Mouse (Mus musculus): ENCODE results near the gene Hrnr. TPM values are rescaled to one million over a fixed set of nuclear protein-coding genes. Genes with fewer than 3 reads are reported as not detected.

Gene Hrnr
- polyA plus RNA-seq, 1 experiment, result not detected

DNA sequence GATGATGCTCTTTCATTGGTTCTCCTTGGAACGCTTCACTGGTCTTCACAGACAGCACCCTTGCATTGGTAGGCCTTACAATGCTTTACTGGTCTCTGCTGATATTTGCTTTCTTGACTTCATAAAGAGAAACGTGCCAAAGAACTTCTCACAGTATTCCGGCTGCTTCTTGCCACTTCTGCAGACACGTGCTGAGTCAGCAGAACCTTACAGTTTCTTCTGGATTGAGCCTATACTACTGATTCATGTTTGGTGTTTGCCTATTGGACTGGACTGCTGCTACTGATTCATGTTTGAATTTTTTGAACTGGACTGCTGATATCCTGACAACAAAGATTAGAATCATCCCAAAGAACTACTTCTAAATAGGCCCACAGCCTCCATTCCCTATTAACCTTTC is 20.5 kb downstream of the Hrnr start:
- WGBS, result 77% methylated on average over 4 of the region's 4 CpGs
- Histone ChIP-seq H3K4me3 (replicated peaks; ENCODE audit: control insufficient read depth, low read depth, low read length) (no peak overlapping the region), H3K27ac (ENCODE audit: control insufficient read depth, insufficient read depth, low read depth, low read length, poor library complexity) (no peak overlapping the region), H3K4me1 (ENCODE audit: control insufficient read depth, insufficient read depth, low read length) (no peaks in the 10 kb centered on the region)
- TF ChIP-seq CTCF (IDR thresholded peaks at IDR 0.05; ENCODE audit: control insufficient read depth, insufficient read depth, low read length) (no peak), POLR2A (IDR thresholded peaks at IDR 0.05; ENCODE audit: borderline replicate concordance, control insufficient read depth, low read depth, low read length) (no peak)

DNA sequence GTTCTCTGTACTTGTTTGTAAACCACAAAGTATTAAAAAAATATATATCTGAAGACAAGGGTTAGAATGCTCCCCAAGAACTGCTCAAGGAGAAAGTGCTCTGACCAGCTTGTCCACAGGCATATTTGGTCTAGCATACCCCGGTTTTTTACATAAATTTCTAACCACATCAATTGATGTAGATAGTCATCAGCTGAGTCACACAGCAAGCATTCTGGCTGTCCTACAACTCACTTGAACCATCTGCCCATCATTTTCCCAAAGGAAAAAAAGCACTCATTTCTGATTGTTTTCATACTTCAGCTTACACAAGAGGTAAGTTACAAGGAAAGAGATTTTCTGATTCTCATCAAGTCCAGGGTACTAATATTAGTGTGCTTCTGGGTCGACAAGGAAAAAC is 27.3 kb downstream of the Hrnr start:
- Histone ChIP-seq H3K4me3 (replicated peaks; ENCODE audit: control insufficient read depth, low read depth, low read length) (no peak overlapping the region), H3K27ac (ENCODE audit: control insufficient read depth, insufficient read depth, low read depth, low read length, poor library complexity) (no peak overlapping the region), H3K4me1 (ENCODE audit: control insufficient read depth, insufficient read depth, low read length) (no peaks in the 10 kb centered on the region)
- 58% methylated on average over 2 of the region's 2 CpGs for WGBS
- no peak for TF ChIP-seq CTCF (IDR thresholded peaks at IDR 0.05; ENCODE audit: control insufficient read depth, insufficient read depth, low read length)
- TF ChIP-seq POLR2A (IDR thresholded peaks at IDR 0.05; ENCODE audit: borderline replicate concordance, control insufficient read depth, low read depth, low read length), result no peak

DNA sequence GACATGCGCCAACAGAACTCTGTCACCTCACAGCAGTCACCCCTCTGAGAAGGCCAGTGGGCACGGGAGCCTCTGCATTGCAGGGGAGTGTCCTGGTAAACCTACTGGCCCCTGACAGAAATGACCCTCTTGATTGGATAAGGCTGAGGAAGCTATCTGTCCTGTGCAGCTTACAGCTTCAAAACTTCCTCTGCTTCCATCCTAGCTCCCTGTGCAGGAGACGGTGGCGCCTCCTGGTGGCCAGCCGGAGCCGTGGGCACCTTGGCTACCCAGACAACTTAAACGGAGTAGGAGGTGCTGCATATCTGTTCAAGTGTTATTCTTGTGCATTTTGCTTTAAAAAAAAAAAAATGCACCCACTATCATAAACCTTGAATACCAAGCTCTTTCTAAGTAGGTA is 40.5 kb downstream of the Hrnr start:
- Histone ChIP-seq H3K4me1 (ENCODE audit: control insufficient read depth, insufficient read depth, low read length) (no peaks in the 10 kb centered on the region; the same call in 1 of the 2 replicates), H3K27ac (ENCODE audit: control insufficient read depth, insufficient read depth, low read depth, low read length, poor library complexity) (no peak overlapping the region), H3K4me3 (replicated peaks; ENCODE audit: control insufficient read depth, low read depth, low read length) (no peak overlapping the region)
- peak; percentile 61; the same call in 1 of the 2 replicates for TF ChIP-seq CTCF (IDR thresholded peaks at IDR 0.05; ENCODE audit: control insufficient read depth, insufficient read depth, low read length)
- TF ChIP-seq POLR2A (IDR thresholded peaks at IDR 0.05; ENCODE audit: borderline replicate concordance, control insufficient read depth, low read depth, low read length), result no peak
- WGBS, result 17% methylated on average over 7 of the region's 7 CpGs

DNA sequence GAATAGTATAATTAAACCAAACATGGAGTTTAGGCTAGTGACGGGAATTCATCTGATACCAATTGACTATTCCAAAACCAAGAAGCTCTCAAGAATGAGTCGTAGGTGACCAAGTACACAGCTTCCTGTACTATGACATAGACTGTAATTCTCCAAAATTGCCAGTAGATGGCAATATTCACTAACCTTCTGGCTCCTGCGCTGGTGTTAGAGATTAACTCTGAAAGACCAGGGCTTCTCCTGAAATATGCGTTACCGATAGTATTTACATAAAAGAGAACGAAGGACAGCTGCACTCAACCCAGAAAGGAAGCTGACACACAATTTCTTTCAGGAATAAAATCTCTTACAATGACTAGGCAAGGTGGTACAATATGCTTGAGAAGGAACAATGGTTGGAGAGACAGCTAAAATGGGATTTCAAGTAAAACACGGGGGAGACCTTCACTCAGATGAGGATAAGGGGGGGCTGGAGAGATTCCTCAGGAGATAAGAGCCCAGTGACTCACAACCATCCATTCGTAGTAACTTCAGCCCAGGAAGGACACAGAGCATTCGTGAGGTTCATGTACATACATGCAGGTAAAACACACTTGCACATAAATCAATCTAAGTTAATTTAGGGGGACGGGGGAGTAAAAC is 42.5 kb downstream of the Hrnr start:
- TF ChIP-seq CTCF (IDR thresholded peaks at IDR 0.05; ENCODE audit: control insufficient read depth, insufficient read depth, low read length) (no peak), POLR2A (IDR thresholded peaks at IDR 0.05; ENCODE audit: borderline replicate concordance, control insufficient read depth, low read depth, low read length) (no peak)
- H3K27ac ChIP-seq (ENCODE audit: control insufficient read depth, insufficient read depth, low read depth, low read length, poor library complexity), result no peak overlapping the region
- no peaks in the 10 kb centered on the region; the same call in 1 of the 2 replicates for H3K4me1 ChIP-seq (ENCODE audit: control insufficient read depth, insufficient read depth, low read length)
- H3K4me3 ChIP-seq (replicated peaks; ENCODE audit: control insufficient read depth, low read depth, low read length), result no peak overlapping the region
- WGBS, result 16% methylated on average over 10 of the region's 10 CpGs

DNA sequence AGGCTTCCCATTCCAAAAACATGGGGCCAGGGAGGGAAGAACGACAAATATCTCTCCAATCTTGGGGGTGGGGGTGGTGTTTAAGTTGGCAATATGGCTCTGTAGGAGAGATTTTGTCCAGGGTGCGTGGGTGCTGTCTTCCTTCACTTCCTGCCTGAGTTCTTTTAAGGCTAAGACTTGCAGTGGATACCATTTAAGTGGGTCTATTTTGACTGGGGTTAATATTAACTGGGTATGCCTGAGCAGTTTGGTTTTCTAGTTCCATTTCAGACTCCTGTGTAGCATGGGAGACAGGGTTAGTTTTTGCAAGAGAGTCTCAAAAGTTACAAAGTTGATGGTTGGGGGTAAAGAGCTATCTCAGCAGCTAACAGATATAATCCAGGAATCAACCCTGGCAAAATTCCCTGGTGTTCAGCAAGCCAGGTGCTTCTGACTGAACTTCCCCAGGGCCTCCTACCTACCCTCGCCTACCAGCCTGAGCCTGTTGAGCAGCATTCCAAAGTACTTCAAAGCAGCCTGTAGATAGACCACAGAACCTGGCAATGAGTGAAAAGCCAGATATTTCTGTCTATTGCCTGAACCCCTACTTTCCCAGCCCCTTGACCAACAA is 47.5 kb downstream of the Hrnr start:
- H3K4me3 ChIP-seq (replicated peaks; ENCODE audit: control insufficient read depth, low read depth, low read length), result no peak overlapping the region
- no peak for TF ChIP-seq POLR2A (IDR thresholded peaks at IDR 0.05; ENCODE audit: borderline replicate concordance, control insufficient read depth, low read depth, low read length)
- H3K27ac ChIP-seq (ENCODE audit: control insufficient read depth, insufficient read depth, low read depth, low read length, poor library complexity), result no peak overlapping the region
- no peaks in the 10 kb centered on the region; the same call in 1 of the 2 replicates for H3K4me1 ChIP-seq (ENCODE audit: control insufficient read depth, insufficient read depth, low read length)
- 65% methylated on average over 3 of the region's 3 CpGs for WGBS

DNA sequence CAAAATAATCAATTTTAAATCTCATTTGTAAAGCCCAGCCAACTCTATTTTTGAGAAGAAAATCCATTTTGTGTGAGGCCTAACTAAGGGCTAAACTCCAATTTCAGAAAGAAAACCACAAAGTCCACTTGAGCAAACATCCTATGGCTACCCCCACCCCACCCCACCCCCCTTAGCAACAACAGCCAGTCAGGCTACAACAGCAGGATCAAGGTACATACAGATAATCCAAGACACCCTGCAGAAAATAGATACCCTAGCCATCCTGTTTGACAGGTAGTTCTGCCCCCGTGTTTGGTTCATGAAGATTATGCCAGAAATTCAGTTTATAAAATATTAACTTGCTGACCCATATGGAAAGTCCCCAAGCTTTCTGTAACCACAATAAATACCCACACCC is 48.6 kb downstream of the Hrnr start:
- Histone ChIP-seq H3K4me1 (ENCODE audit: control insufficient read depth, insufficient read depth, low read length) (no peaks in the 10 kb centered on the region; the same call in 1 of the 2 replicates), H3K4me3 (replicated peaks; ENCODE audit: control insufficient read depth, low read depth, low read length) (no peak overlapping the region), H3K27ac (ENCODE audit: control insufficient read depth, insufficient read depth, low read depth, low read length, poor library complexity) (no peak overlapping the region)
- no peak for TF ChIP-seq POLR2A (IDR thresholded peaks at IDR 0.05; ENCODE audit: borderline replicate concordance, control insufficient read depth, low read depth, low read length)
- TF ChIP-seq CTCF (IDR thresholded peaks at IDR 0.05; ENCODE audit: control insufficient read depth, insufficient read depth, low read length), result no peak
- 47% methylated on average over 1 of the region's 1 CpGs for WGBS

DNA sequence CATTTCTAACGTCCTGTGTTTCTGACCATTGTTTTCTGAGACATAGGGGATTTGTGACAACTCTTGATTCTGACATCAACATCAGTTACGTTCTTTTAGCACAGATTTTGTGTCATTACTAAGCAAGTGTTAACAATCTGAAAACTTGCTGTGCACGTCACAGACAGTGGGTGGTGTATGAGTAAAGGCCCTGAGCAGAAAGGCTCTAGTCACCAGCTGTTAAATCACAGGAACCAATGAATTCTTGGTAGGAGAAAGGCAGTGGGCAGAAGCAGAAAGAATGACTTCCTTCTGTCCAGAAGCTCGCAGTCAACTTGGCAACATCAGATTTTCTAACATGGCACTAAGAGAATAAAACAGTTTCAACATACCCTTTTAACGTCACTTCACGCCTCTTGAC is 53.9 kb downstream of the Hrnr start:
- Histone ChIP-seq H3K4me1 (ENCODE audit: control insufficient read depth, insufficient read depth, low read length) (no peaks in the 10 kb centered on the region), H3K27ac (ENCODE audit: control insufficient read depth, insufficient read depth, low read depth, low read length, poor library complexity) (no peak overlapping the region), H3K4me3 (replicated peaks; ENCODE audit: control insufficient read depth, low read depth, low read length) (no peak overlapping the region)
- 74% methylated on average over 6 of the region's 6 CpGs for WGBS
- TF ChIP-seq CTCF (IDR thresholded peaks at IDR 0.05; ENCODE audit: control insufficient read depth, insufficient read depth, low read length), result no peak
- no peak for TF ChIP-seq POLR2A (IDR thresholded peaks at IDR 0.05; ENCODE audit: borderline replicate concordance, control insufficient read depth, low read depth, low read length)

DNA sequence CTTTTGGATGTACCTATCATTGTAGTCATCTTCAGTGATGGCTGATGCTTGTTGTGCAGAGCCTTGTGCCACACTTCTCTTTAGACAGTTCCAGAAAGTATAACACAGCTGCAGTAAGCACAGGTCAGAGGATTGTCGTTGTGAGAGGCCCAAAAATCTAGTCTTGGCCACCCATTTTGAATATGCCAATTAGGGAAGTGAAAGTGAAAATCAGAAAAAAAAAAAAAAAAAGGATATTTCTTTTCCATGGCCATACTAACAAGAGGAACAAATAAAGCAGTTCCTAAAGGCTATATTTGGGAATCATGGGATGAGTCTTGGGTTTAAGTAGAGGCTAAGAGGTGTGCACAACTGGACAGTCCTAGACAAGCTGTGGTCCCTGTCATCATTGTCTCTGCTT is 55.6 kb downstream of the Hrnr start:
- 28% methylated on average over 1 of the region's 1 CpGs for WGBS

More for the DNA sequence above, 55.6 kb downstream of the Hrnr start:
- H3K27ac ChIP-seq (ENCODE audit: control insufficient read depth, insufficient read depth, low read depth, low read length, poor library complexity), result no peak overlapping the region
- TF ChIP-seq POLR2A (IDR thresholded peaks at IDR 0.05; ENCODE audit: borderline replicate concordance, control insufficient read depth, low read depth, low read length) (no peak), CTCF (IDR thresholded peaks at IDR 0.05; ENCODE audit: control insufficient read depth, insufficient read depth, low read length) (no peak)
- no peaks in the 10 kb centered on the region for H3K4me1 ChIP-seq (ENCODE audit: control insufficient read depth, insufficient read depth, low read length)
- H3K4me3 ChIP-seq (replicated peaks; ENCODE audit: control insufficient read depth, low read depth, low read length), result no peak overlapping the region
